Mouse (Mus musculus) ovary, postnatal 14 days (tissue): ENCODE data around the gene Dlst.

Experiments used
- DNase-seq: peaks from one replicate; pipeline ENCODE4 v3.0.0; 2022; ENCODE audit warnings: low spot score

Dlst gene

DNA sequence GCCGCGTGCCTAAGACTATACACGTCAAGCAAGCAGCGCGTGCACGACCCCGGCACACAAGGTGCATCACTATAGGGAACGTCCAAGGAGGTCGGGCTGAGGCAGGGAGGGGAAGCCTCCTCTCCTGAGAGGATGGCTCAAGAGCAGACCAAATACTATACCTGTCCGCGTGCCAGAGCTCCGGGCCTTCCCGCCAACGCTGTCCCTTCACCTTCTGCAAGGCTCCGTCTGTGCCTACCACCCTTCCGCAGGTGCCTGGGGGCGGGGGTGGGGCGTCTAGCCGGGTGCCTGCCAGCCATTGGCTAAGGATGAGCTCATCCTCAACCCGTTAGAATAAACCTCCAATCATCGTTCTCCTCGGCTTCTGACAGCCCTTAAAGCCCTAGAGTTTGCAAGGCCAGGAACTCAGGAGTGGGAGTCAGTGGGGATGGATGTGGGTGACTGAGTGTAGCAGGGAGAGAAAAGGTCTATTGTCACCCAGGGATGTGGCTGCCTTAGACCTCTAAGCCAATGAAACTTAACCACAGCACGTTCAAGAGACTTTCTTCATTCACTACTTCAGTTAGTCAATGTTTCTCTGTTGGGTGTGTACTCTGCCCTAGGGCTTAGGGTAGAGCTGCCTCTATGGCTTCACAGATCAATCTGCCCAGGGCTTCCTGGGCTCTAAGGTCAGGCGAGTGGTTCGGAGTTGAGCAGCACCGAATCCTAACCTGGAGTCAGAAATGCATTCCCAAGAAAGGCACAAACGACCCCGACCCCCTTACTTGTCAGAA is 40.6 kb downstream of the Dlst start, which contains the start of gene Rps6kl1:
Rps6kl1 (minus strand) TSS at position 263 of the 773 bp plus-strand sequence.
- DNase-seq: no peak

GRCm38 (mm10) chr12:85153011-85153410 is 42.4 kb downstream of the Dlst start:
- DNase-seq: no peak

DNA sequence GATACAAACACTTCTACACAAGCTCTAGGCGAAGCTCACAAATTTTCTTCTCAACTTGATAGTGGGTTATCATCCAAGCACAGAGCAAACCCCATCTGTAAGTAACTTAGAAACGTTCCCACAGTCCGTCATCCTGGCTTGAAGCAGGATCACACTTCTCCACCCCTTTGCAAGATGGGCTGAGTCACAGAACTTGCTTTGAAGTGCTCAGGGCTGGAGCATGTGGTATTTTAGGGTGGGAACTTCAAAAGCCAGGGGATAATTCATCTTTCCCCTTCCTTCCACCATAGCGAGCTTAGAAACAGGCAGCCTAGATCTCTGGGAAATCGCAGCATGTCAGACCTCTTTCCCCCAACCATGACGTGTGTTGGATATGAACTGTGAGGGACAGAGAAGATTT is 45.7 kb downstream of the Dlst start:
- no peak for DNase-seq

DNA sequence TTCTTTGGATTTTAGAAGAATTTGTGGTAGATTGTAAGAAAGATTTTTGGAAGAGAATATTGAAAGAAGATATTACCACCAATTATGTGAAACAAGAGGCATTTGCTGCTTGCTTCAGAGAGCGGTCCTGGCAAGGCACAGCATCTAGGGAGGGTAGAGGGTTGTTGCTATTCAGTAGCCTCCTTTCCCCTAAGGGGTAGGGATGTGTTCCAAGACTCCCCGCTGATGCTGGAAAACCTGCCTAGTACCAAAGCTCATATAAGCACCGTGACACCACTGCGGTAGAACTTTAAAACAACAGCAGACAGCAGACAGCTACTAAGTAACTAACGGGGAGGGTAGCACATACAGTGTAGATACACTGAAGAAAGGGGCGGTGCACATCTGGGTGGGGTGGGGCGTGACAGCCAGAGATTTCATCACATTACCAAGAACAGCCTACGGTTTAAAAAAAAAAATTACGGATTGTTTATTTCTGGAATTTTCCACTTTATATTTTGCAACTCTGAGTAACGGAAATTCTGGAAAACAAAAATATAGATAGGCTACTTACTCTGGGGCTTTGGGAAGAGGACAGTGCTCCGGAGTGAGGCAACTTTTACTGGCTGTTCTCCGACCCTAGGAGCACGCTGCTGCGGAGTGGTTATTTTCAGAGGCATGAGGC is 47.3 kb downstream of the Dlst start:
- DNase-seq: no peak

DNA sequence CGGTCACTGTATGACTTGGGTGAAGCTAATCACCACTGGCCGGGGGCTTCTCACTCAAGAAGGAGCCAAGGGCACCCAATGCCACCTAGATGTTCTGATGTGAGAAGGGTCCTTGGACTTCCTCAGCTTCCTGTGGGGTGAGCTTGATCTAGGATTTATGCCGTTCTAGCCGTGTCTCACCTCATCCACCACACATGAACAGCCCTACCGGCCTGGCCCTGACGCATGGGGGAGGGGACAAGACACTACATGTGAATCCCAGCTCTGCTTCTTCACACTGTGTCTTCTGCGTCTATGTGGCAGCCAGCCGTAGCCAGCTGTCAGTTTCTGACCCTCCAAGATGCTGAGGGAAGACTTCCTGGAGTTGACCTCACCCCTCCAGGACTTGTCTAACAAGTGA is 48.2 kb downstream of the Dlst start:
- DNase-seq: no peak

GRCm38 (mm10) chr12:85159592-85159991 is 49.0 kb downstream of the Dlst start:
- DNase-seq: no peak

GRCm38 (mm10) chr12:85164996-85165395 is 54.4 kb downstream of the Dlst start:
- no peak for DNase-seq

DNA sequence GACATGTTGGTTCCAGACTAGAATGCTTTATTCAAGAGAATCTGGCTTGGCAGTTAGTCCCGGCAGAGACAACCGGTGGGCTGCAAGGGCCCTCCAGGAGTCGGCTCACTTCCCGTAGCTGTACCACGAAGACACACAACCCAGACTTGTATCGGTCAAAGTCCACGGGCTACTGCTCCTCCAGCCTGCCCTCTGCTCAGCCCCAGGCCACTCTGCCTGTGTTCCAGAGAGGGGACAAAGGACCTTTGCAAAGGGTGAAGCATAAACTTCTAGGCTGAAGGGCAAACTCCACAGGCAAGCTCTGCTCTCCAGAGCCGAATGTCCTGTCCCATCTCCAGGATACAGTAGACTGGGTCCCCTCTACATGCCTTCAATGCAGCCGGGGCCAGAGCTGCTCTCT is 56.0 kb downstream of the Dlst start:
- DNase-seq: no peak

- peak; percentile 82 for DNase-seq
Measured at GRCm38 (mm10) chr12:85169117-85169858, 58.7 kb downstream of the Dlst start.

GRCm38 (mm10) chr12:85169877-85170276 is 59.2 kb downstream of the Dlst start:
- no peak for DNase-seq

GRCm38 (mm10) chr12:85170284-85170947 is 59.8 kb downstream of the Dlst start:
- DNase-seq: no peak

DNA sequence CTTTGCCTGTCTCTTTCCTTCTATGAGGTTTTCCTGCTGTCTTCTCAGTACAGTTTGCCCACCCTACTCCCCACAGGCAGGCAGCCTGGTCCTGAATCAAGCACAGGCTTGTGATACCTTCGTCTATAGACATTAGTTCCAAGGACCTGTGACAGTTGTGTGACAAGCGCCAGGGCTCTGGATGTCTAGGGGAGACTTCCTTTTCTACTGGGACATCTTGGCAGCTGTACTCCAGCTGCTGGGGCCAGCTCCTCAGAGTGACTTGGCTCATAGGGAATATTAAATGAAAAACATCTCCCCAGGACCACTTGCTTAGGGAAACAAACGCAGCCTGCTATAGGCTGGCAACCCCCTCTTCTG is 60.3 kb downstream of the Dlst start:
- no peak for DNase-seq

DNA sequence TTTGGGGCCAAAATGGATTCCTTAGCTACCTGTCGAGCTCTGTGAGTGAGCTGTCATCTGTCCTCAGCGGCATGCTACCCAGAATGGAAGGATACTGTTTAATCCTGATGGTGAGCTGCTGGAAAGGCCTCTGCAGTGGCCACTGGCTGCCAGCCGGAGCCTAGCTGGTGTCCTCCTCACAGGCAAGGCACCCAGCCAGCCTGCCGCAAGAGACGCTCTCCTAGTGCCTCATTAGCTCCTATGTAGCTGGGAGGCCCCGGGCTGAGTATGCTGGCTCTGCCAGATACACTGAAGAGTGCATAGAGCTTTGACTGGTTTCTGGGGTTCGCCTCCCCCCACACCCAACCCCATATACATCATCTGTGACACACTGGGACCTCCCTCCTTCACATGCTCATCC is 63.4 kb downstream of the Dlst start:
- no peak for DNase-seq

DNA sequence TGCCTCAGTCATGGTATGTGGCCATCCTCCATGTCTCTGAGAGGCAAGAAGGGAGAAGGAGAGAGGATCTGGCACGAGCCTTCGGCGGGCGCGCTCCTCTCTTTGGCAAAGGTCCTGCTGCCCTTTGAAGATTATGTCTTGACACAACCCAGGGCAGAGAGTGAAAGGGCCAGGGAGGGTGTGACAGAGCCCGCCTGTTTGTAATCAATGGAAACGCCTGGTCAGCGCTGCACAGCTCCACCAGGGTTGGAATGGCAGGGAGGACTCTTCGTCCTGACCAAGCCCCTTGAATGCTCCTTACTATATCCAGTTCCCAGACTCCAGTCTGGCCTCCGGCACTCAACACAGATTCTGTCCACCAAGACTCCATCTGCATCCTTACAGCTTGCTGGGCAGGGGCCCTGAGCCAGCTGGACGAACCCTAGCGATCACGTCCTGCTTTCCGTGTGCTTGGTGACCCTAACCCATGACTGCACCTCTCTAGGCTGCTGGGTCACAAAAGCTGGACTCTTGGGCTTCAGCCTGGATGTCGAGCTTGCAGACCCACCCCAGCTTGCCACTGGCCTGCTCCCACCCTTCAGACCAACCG is 64.5 kb downstream of the Dlst start:
- DNase-seq: no peak

DNA sequence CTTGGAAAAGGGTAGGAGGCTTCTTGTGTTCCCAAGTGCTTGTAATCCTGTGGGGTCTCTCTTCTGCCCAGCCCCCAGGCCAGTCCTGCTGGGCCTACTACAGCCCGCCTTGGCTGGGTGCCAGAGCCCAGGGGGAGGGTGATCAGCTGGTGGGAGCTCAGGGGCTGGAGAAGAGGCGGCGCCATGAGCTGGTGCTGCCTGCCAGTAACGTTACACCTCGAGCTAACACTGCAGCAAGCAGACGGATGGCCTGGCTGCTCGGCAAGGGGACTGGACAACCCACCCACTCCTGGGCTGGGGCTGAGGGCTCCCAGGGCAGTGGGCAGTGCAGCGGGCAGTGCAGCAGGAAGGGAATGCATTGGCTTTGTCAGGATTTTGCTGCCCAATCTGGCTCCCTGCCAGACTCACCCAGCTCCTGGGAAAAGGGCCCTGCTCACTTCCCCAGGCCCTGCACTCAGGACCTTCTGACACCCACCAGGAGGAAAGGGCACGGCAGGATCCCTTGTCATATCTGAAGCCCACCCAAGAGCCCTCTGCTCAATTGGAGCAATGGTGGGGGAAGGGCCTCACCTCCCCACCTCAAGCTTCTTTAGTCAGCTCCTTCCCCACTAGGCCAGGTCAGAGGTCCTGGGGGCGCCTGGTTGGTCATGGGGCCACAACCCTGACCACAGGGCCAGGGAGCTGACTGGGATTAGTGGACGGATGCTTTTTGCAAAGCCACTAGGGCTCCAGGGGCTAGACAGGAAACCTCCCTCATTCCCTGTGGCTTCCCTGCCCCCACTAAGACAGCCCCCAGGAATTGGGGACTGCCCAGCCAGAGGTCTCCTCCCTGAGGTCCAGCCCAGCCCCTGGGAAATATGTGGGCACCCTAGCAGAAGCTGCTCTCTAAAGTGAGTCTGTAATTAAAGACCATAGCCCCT is 65.6 kb downstream of the Dlst start:
- no peak for DNase-seq

GRCm38 (mm10) chr12:85176846-85177523 is 66.4 kb downstream of the Dlst start:
- DNase-seq: no peak

- no peak for DNase-seq
Measured at GRCm38 (mm10) chr12:85177740-85178239, 67.2 kb downstream of the Dlst start, which contains the start of gene Pgf. TSS of gene Pgf (minus strand) at chr12:85177790.

- no peak for DNase-seq
Measured at GRCm38 (mm10) chr12:85178294-85178693, 67.7 kb downstream of the Dlst start.

DNA sequence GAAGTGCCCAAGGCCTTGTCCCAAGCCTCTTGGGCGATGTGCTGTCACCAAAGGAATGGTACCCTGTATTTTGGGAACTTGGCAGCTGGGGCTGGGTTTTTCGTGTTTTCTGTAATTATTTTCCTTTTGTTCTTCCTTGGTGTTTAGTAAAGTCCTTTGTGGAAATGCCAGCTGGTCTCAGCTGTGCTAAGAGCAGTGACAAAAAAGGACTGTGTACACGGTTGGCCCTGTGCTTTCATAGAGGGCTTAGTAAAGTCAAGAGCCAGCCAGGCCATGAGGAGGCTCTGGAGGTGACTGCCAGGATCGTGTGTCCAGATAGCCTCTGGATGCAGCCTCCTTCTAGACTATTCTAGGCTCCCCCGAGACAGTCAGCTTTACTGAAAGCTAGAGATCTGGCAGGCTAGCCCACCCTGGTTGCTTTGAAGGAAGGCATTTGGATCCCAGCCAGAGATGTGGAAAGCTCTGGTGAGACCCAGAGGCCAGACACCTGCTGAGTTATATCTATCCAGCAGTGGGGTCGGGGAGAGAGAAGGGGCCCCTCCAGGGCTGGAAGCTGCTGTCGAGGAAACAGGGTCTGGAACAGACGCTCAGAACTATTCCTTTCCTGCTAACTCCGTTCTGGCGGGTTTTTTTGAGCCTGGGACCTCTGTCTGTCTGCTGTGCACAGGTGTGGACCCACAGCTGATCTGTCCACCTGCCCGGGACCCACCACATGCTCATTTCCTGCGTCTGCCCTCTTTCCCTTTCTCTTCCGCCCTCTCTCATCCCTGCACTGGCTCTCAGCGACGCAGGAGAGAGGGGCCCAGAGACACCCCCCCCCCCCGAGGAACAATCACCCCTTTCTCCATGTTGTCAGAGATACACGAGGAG is 71.1 kb downstream of the Dlst start:
- DNase-seq: no peak
